Mouse (Mus musculus) testis, adult 10 weeks (tissue): ENCODE data around the gene Il11. TPM values are rescaled to one million over a fixed set of nuclear protein-coding genes. Genes with fewer than 3 reads are reported as not detected.

ENCODE experiments used
- polyA plus RNA-seq: library from polyadenylated mRNA; stranded (reverse); fragments of 350-450 nt; fragmentation: Illumina TruSeq; extraction: RNeasy Lipid Tissue Mini Kit (QIAGEN cat#74804); gene quantifications from one replicate; pipeline ENCODE4 v1.2.3, GENCODE M21; 2014; ENCODE audit warnings: low read depth, low replicate concordance

Il11 gene
- polyA plus RNA-seq: 1.5 TPM

DNA sequence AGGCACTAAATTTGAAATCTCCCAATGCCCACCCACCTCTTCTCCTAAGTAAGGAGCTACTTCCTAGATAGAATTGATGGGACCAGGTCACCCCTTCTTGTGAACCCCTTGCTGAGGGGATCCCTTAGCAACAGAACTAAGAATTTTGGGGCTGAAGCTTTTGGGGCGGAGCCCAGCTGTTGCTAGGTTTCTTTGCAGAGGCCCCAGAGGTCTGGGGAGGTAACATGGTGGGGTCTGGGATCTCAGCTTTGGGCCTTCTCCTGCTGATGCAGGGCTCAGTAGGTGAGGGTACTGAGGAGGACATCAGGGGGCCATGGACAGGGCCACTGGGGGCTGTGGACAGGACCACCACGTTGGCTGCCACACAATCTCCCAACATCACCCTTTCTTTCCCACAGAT lies at the start of gene Il11, which contains the start of gene Tmem190:
Gene Il11 (minus strand): TSS at position 101 of the 400 bp plus-strand sequence.
Gene Tmem190 (plus strand): TSS at position 179 of the 400 bp plus-strand sequence.

DNA sequence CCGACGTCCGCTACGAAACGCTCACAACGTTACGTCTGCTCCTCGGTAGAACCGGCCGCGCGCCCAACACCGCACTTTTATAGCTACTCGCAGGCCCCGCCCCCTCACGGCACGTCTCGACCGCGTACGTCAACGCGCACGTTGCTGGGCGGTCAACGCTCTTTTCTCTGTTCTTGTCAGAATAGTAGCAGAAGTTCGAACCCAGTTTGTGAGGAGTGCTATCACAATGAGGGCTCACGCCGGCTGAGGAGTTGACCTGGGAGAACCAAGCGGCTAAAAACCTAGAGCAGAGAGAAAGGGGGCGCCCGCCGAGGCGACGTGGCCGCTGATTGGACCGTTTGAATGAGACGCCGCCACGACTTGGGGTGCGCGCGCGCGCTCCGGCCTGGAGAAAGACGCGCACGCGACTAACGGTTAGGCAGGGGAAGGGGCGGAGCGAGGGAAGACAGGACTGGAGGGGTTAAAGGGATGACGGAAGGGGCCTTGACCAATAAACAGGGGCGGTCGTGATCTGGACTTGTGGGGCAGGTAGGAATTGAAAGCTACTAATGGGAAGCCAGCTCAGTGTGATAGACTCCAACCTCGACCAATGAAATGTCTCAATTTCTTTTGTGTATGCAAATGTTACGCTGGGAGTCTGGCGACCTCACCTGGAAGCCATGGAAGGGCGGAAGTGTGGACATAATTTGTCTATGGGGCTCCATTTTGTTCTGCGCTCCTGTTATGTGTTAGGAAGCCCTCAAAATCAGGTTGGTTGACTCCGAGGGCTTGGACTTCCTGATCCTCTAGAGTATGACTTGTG lies 29.8 kb upstream of the Il11 start, which contains the start of gene Ube2s:
Gene Ube2s (minus strand): TSS at position 288 of the 802 bp plus-strand sequence.

DNA sequence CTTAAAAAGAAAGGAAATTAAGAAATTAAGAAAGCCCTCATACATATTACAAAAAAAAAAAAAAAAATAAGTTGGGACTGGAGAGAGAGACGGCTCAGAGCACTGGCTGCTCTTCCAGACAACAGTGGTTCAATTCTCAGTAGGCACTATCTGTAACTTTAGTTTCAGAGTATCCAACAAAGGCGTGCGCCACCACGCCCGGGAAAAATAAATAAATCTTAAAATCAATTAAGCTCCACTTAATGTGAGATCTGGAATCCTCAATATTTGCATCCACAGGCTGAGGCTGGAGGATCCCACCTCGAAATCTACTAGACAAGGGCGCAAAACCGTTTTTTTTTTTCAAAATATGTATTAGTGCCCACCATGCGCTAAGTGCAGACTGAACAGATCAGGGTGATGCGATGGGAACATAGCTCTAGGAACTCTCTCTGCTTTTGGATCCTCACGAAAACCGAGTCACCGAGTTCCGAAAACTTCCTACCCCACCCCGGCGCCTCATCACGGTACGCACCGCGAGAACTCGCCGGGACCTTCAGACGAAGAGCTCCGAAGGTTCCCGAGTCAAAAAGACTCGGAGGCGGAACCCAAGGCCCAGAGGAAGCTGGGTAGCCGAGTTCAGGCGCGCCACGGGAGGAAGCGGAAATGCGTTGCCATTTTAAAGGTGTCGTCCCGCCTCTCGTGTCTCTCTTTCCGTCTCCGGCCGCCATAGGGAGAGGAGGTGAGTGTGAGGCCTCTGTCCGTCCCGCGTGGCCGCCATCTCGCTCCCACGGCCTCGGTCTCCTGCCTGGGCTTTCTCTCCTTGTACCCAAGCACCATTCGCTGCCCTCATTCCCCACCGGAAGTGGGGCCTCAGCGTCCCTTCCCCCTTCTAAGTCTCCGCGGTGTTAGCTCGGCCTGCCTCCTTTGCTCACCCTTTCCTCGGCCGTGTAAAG lies 9.9 kb upstream of the Il11 start, which contains the start of gene Rpl28:
Gene Rpl28 (plus strand): TSS at position 597 of the 935 bp plus-strand sequence.

DNA sequence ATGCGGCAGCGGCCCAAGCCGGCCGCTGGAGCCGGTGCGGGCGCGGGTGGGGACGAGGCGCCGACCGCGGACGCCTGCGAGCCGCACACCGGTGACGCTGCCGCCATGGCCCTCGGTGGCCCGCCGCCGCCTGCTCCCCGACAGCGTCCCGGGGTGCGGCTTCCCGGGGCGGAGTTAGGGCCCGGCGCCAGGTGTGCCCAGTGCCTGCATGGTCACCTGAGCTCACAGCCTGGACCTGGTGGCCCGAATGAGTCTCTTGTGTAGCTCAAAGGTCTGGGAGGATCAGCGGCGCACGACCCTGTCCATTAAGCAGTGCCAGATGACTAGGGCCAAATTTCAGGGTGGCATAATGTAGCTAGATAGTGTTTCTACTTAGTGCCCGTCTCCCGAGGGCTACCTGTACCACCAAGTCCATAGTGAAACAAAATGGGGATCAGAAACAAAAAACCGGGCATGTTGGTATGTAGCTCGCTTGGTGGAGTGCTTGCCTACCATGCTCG lies 6.8 kb upstream of the Il11 start, which contains the start of gene Tmem238:
Gene Tmem238 (minus strand): TSS at position 221 of the 500 bp plus-strand sequence.

DNA sequence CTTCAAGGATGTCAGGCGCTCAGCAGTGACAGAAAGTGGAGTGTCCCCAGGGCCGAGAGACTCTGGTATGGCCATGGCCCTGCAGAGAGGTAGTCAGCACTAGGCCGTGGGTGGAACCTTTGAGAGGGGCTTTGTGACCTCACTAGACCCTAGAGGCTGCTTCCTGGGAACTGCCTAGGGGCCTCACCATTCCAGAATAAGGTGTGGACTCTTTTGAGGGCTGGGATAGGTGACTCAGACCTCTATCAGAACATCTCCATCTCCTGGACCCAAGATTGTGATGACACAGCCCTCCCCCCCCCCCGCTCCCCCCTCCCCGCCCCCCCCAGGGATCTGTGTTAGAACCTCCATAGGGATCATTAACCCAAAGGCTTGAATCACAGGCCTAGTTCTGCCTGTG lies 11.5 kb downstream of the Il11 start, which contains the start of gene Fam71e2:
Gene Fam71e2 (minus strand): TSS at position 101 of the 400 bp plus-strand sequence.

DNA sequence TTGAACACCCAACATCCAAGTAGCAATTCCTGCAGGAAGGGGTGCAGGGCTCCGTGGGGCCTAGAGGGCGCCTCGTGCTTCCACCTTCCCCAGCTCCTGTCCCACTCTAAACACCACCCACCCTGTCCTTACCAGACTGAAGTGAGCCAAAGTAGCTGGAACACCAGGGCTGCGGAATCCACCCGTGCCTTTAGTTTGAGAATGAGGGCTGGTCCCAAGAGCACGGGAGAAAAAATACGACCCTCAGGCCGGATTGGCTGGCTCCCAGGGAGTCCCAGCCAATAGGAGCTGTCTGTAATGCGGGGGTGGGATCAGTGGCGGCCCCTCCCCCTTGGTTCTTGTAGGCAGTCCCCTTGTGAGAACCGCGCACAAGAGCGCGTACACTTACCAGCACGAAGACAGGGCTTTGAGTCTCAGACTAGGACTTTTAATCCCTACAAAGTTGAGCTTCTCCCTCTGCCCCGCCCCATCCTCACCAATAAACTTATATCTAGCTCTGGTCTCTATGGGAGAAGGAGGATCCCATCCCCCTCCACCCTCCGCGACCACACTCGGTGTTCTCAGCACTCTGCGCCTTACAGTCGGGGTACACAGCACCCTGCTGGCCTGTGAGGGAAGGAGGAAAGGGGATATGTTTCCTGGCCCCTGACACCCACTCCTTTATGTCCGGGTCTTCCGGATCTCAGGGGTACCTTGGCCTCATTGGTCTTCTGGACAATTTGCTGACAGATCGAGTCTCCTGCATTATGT lies 29.7 kb downstream of the Il11 start, which contains the start of gene Cox6b2:
Gene Cox6b2 (minus strand): TSS at position 274 of the 750 bp plus-strand sequence.

DNA sequence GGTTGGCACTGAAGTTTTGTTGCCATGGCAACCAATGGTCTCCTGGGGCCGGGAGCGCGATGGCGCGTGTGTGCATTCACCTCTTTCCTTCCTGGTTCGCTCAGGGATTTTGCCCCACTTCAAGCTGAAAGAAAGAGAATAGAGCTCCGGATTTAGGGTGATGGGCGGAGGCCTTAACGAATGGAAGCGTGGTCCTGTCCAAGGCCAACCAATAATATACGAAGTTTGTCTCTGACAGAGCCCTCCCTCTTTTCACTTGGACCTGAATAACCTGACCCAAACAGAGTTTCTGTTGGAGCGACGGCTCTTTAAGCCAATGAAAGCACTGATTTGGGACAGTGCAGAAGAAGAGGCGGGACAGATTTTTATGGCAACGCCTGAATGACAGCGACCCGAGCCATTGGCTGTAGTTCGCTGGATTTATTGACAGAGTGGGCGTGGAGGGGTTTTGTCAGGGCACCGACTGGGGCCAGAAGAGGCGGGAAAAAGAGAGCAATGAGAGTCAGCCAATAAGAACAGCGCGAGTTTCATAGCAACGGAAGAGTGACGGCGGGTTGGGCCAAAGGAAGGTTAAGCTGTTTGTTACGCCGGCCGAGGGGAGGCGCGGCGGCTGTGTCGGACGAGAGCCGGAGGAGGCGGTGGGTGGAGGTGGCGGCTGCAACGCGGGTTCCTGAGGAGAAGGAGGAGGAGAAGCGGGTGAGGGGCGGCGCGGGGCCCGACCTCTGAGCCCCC lies 42.9 kb downstream of the Il11 start, which contains the start of gene Kmt5c:
Gene Kmt5c (plus strand): TSS at position 572 of the 732 bp plus-strand sequence.

DNA sequence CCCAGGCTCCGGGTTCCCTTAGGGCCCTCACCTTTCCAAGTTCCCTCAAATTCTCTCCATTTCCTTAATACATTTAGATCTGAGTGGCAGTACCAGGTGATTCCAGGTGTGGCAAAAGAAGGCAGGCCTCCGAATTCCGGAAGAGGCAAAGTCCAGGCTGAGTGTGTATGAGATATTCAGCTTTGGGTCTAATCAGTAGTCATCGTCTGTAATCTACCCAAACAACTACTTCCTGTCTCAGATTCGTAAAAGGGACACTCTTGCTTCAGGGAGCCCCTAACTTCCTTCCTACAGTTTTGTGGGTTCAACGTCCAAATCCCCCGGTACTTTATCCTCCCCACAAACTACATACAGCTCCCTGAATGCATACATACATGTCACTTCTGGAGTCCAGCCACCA lies 57.5 kb downstream of the Il11 start, which contains the start of gene Tmem150b:
Gene Tmem150b (minus strand): TSS at position 81 of the 400 bp plus-strand sequence.

Other genes starting within 250 kb of the Il11 start
- 2.7 TPM for gene Syt5, start 235.3 kb downstream of the Il11 start, polyA plus RNA-seq
- 0.13 TPM for gene Ptprh, start 178.8 kb downstream of the Il11 start, polyA plus RNA-seq
- 4.2 TPM for gene Tmem86b, start 151.4 kb downstream of the Il11 start, polyA plus RNA-seq
- 17.9 TPM for gene Ppp6r1, start 123.8 kb downstream of the Il11 start, polyA plus RNA-seq
- 1.2 TPM for gene Hspbp1, start 97.8 kb downstream of the Il11 start, polyA plus RNA-seq
- gene Brsk1, start 92.3 kb downstream of the Il11 start, polyA plus RNA-seq: 3.7 TPM
- gene Tmem150b, start 57.6 kb downstream of the Il11 start, polyA plus RNA-seq: not detected
- 0.18 TPM for gene Kmt5c, start 42.7 kb downstream of the Il11 start, polyA plus RNA-seq
- gene Cox6b2, start 29.8 kb downstream of the Il11 start, polyA plus RNA-seq: 13.6 TPM
- 175 TPM for gene Fam71e2, start 11.6 kb downstream of the Il11 start, polyA plus RNA-seq
- gene Tmem190, start 78 bp upstream of the Il11 start, polyA plus RNA-seq: 21.8 TPM
- not detected for gene Tmem238, start 6.8 kb upstream of the Il11 start, polyA plus RNA-seq
- gene Rpl28, start 10.0 kb upstream of the Il11 start, polyA plus RNA-seq: 9.0 TPM
- 58.0 TPM for gene Ube2s, start 29.7 kb upstream of the Il11 start, polyA plus RNA-seq
- gene Shisa7, start 61.8 kb upstream of the Il11 start, polyA plus RNA-seq: 3.5 TPM
- 1.2 TPM for gene Isoc2b, start 87.4 kb upstream of the Il11 start, polyA plus RNA-seq
- gene Isoc2a, start 94.3 kb upstream of the Il11 start, polyA plus RNA-seq: 1.8 TPM
- gene Gm36210, start 123.7 kb upstream of the Il11 start, polyA plus RNA-seq: not detected
- gene Zfp628, start 132.4 kb upstream of the Il11 start, polyA plus RNA-seq: not detected
- gene Nat14, start 139.2 kb upstream of the Il11 start, polyA plus RNA-seq: 0.67 TPM
- gene Ssc5d, start 142.9 kb upstream of the Il11 start, polyA plus RNA-seq: not detected
- not detected for gene Sbk2, start 181.5 kb upstream of the Il11 start, polyA plus RNA-seq
- 0.20 TPM for gene Sbk3, start 188.3 kb upstream of the Il11 start, polyA plus RNA-seq
- 3.8 TPM for gene Zfp579, start 213.3 kb upstream of the Il11 start, polyA plus RNA-seq
- gene Zfp524, start 231.6 kb upstream of the Il11 start, polyA plus RNA-seq: not detected
- 21.5 TPM for gene Fiz1, start 231.8 kb upstream of the Il11 start, polyA plus RNA-seq
- gene Gm44973, start 232.6 kb upstream of the Il11 start, polyA plus RNA-seq: not detected
- 4.3 TPM for gene Zfp865, start 237.5 kb upstream of the Il11 start, polyA plus RNA-seq
- gene Ccdc106, start 237.7 kb upstream of the Il11 start, polyA plus RNA-seq: 1.6 TPM